Mouse (Mus musculus): Measurements from ENCODE around the gene Nsg2. TPM values are rescaled to one million over a fixed set of nuclear protein-coding genes. Genes with fewer than 3 reads are reported as not detected.

Nsg2 gene
- polyA plus RNA-seq, 1 experiment from 2014 or later: 156 TPM

- H3K36me3 ChIP-seq (ENCODE audit: control insufficient read depth, insufficient read depth, low read length): peaks cover 15% of the 10 kb centered on the region; the same call in 1 of the 2 replicates
- H3K27ac ChIP-seq (ENCODE audit: low read depth, low read length): peak overlapping the region; percentile 44; the same call in 1 of the 2 replicates
- H3K4me1 ChIP-seq (ENCODE audit: control insufficient read depth, insufficient read depth, low read length): peaks cover 5% of the 10 kb centered on the region; the same call in 1 of the 2 replicates
- 33% methylated on average over 13 of the region's 13 CpGs for WGBS
- 0 out of 2 replicates have a peak, but pooled peaks have one; percentile 21 for ATAC-seq (ENCODE audit: low read depth)
- H3K9ac ChIP-seq (replicated peaks; ENCODE audit: low read depth, low read length): no peak overlapping the region; the same call in 1 of the 2 replicates
- no peaks in the 10 kb centered on the region for H3K27me3 ChIP-seq (ENCODE audit: control insufficient read depth, insufficient read depth, low read length)
- H3K9me3 ChIP-seq (ENCODE audit: control insufficient read depth, low read length): no peaks in the 10 kb centered on the region
- no peak overlapping the region for H3K4me3 ChIP-seq (ENCODE audit: low read depth, low read length)
- H3K4me2 ChIP-seq (ENCODE audit: low read depth, low read length): no peak overlapping the region
Observed at GRCm38 (mm10) chr11:32057861-32058260, 57.6 kb downstream of the Nsg2 start.

GRCm38 (mm10) chr11:32061020-32061419, 60.8 kb downstream of the Nsg2 start:
- no peak overlapping the region for H3K9ac ChIP-seq (replicated peaks; ENCODE audit: low read depth, low read length)
- WGBS: 78% methylated on average over 2 of the region's 2 CpGs
- H3K9me3 ChIP-seq (ENCODE audit: control insufficient read depth, low read length): no peaks in the 10 kb centered on the region
- ATAC-seq (ENCODE audit: low read depth): no peak
- H3K4me2 ChIP-seq (ENCODE audit: low read depth, low read length): no peak overlapping the region
- no peak overlapping the region for H3K27ac ChIP-seq (ENCODE audit: low read depth, low read length)
- H3K4me1 ChIP-seq (ENCODE audit: control insufficient read depth, insufficient read depth, low read length): peaks cover 22% of the 10 kb centered on the region
- H3K4me3 ChIP-seq (ENCODE audit: low read depth, low read length): no peak overlapping the region
- H3K27me3 ChIP-seq (ENCODE audit: control insufficient read depth, insufficient read depth, low read length): no peaks in the 10 kb centered on the region
- H3K36me3 ChIP-seq (ENCODE audit: control insufficient read depth, insufficient read depth, low read length): peaks cover 15% of the 10 kb centered on the region; the same call in 1 of the 2 replicates

GRCm38 (mm10) chr11:32061874-32062273, 61.6 kb downstream of the Nsg2 start:
- Histone ChIP-seq H3K27me3 (ENCODE audit: control insufficient read depth, insufficient read depth, low read length) (no peaks in the 10 kb centered on the region), H3K4me2 (ENCODE audit: low read depth, low read length) (no peak overlapping the region), H3K4me3 (ENCODE audit: low read depth, low read length) (no peak overlapping the region), H3K4me1 (ENCODE audit: control insufficient read depth, insufficient read depth, low read length) (peaks cover 22% of the 10 kb centered on the region), H3K27ac (ENCODE audit: low read depth, low read length) (no peak overlapping the region), H3K36me3 (ENCODE audit: control insufficient read depth, insufficient read depth, low read length) (peaks cover 15% of the 10 kb centered on the region; the same call in 1 of the 2 replicates), H3K9me3 (ENCODE audit: control insufficient read depth, low read length) (no peaks in the 10 kb centered on the region), H3K9ac (replicated peaks; ENCODE audit: low read depth, low read length) (no peak overlapping the region)
- no peak for ATAC-seq (ENCODE audit: low read depth)
- 92% methylated on average over 10 of the region's 10 CpGs for WGBS

- Histone ChIP-seq H3K4me2 (ENCODE audit: low read depth, low read length) (no peak overlapping the region), H3K36me3 (ENCODE audit: control insufficient read depth, insufficient read depth, low read length) (peaks cover 7% of the 10 kb centered on the region; the same call in 1 of the 2 replicates), H3K9me3 (ENCODE audit: control insufficient read depth, low read length) (no peaks in the 10 kb centered on the region), H3K4me3 (ENCODE audit: low read depth, low read length) (no peak overlapping the region), H3K27me3 (ENCODE audit: control insufficient read depth, insufficient read depth, low read length) (no peaks in the 10 kb centered on the region), H3K9ac (replicated peaks; ENCODE audit: low read depth, low read length) (no peak overlapping the region; the same call in 1 of the 2 replicates), H3K4me1 (ENCODE audit: control insufficient read depth, insufficient read depth, low read length) (peaks cover 23% of the 10 kb centered on the region), H3K27ac (ENCODE audit: low read depth, low read length) (peak overlapping the region; percentile 83)
- ATAC-seq (ENCODE audit: low read depth): peak; percentile 44
- WGBS: 5% methylated on average over 10 of the region's 10 CpGs
Observed at GRCm38 (mm10) chr11:32063775-32064510, 63.7 kb downstream of the Nsg2 start.

GRCm38 (mm10) chr11:32064511-32064862, 64.2 kb downstream of the Nsg2 start:
- no peak overlapping the region for H3K4me3 ChIP-seq (ENCODE audit: low read depth, low read length)
- no peak overlapping the region for H3K4me2 ChIP-seq (ENCODE audit: low read depth, low read length)
- no peaks in the 10 kb centered on the region for H3K9me3 ChIP-seq (ENCODE audit: control insufficient read depth, low read length)
- no peaks in the 10 kb centered on the region for H3K27me3 ChIP-seq (ENCODE audit: control insufficient read depth, insufficient read depth, low read length)
- WGBS: 9% methylated on average over 5 of the region's 5 CpGs
- H3K4me1 ChIP-seq (ENCODE audit: control insufficient read depth, insufficient read depth, low read length): peaks cover 25% of the 10 kb centered on the region
- ATAC-seq (ENCODE audit: low read depth): peak; percentile 21; the same call in 1 of the 2 replicates
- peak overlapping the region; percentile 83 for H3K27ac ChIP-seq (ENCODE audit: low read depth, low read length)
- H3K9ac ChIP-seq (replicated peaks; ENCODE audit: low read depth, low read length): no peak overlapping the region; the same call in 1 of the 2 replicates
- H3K36me3 ChIP-seq (ENCODE audit: control insufficient read depth, insufficient read depth, low read length): peaks cover 4% of the 10 kb centered on the region; the same call in 1 of the 2 replicates

GRCm38 (mm10) chr11:32068736-32069490, 68.7 kb downstream of the Nsg2 start:
- 64% methylated on average over 12 of the region's 12 CpGs for WGBS
- Histone ChIP-seq H3K9me3 (ENCODE audit: control insufficient read depth, low read length) (no peaks in the 10 kb centered on the region), H3K4me2 (ENCODE audit: low read depth, low read length) (no peak overlapping the region), H3K36me3 (ENCODE audit: control insufficient read depth, insufficient read depth, low read length) (no peaks in the 10 kb centered on the region), H3K4me1 (ENCODE audit: control insufficient read depth, insufficient read depth, low read length) (peaks cover 17% of the 10 kb centered on the region), H3K27ac (ENCODE audit: low read depth, low read length) (peak overlapping the region; percentile 48; the same call in 1 of the 2 replicates), H3K27me3 (ENCODE audit: control insufficient read depth, insufficient read depth, low read length) (no peaks in the 10 kb centered on the region), H3K9ac (replicated peaks; ENCODE audit: low read depth, low read length) (no peak overlapping the region), H3K4me3 (ENCODE audit: low read depth, low read length) (no peak overlapping the region)
- no peak for ATAC-seq (ENCODE audit: low read depth)

GRCm38 (mm10) chr11:32075163-32075562, 74.9 kb downstream of the Nsg2 start:
- H3K4me3 ChIP-seq (ENCODE audit: low read depth, low read length): no peak overlapping the region
- no peak overlapping the region for H3K9ac ChIP-seq (replicated peaks; ENCODE audit: low read depth, low read length)
- no peak overlapping the region for H3K27ac ChIP-seq (ENCODE audit: low read depth, low read length)
- H3K4me2 ChIP-seq (ENCODE audit: low read depth, low read length): no peak overlapping the region
- no peaks in the 10 kb centered on the region for H3K4me1 ChIP-seq (ENCODE audit: control insufficient read depth, insufficient read depth, low read length)
- no peaks in the 10 kb centered on the region for H3K27me3 ChIP-seq (ENCODE audit: control insufficient read depth, insufficient read depth, low read length)
- ATAC-seq (ENCODE audit: low read depth): no peak
- no peaks in the 10 kb centered on the region for H3K36me3 ChIP-seq (ENCODE audit: control insufficient read depth, insufficient read depth, low read length)
- no peaks in the 10 kb centered on the region for H3K9me3 ChIP-seq (ENCODE audit: control insufficient read depth, low read length)
- 66% methylated on average over 2 of the region's 2 CpGs for WGBS

- no peak overlapping the region for H3K27ac ChIP-seq (ENCODE audit: low read depth, low read length)
Observed at GRCm38 (mm10) chr11:32083462-32083861, 83.2 kb downstream of the Nsg2 start.

GRCm38 (mm10) chr11:32086525-32086924, 86.3 kb downstream of the Nsg2 start:
- Histone ChIP-seq H3K4me3 (ENCODE audit: low read depth, low read length) (no peak overlapping the region), H3K9ac (replicated peaks; ENCODE audit: low read depth, low read length) (peak overlapping the region; percentile 32; the same call in 1 of the 2 replicates), H3K27ac (ENCODE audit: low read depth, low read length) (peak overlapping the region; percentile 93), H3K4me2 (ENCODE audit: low read depth, low read length) (no peak overlapping the region), H3K9me3 (ENCODE audit: control insufficient read depth, low read length) (no peaks in the 10 kb centered on the region), H3K4me1 (ENCODE audit: control insufficient read depth, insufficient read depth, low read length) (peaks cover 21% of the 10 kb centered on the region), H3K27me3 (ENCODE audit: control insufficient read depth, insufficient read depth, low read length) (no peaks in the 10 kb centered on the region), H3K36me3 (ENCODE audit: control insufficient read depth, insufficient read depth, low read length) (no peaks in the 10 kb centered on the region)
- peak; percentile 22; the same call in 1 of the 2 replicates for ATAC-seq (ENCODE audit: low read depth)
- 77% methylated on average over 1 of the region's 1 CpGs for WGBS

More at GRCm38 (mm10) chr11:32083462-32083861, 83.2 kb downstream of the Nsg2 start:
- peaks cover 21% of the 10 kb centered on the region for H3K4me1 ChIP-seq (ENCODE audit: control insufficient read depth, insufficient read depth, low read length)
- H3K9ac ChIP-seq (replicated peaks; ENCODE audit: low read depth, low read length): no peak overlapping the region
- H3K9me3 ChIP-seq (ENCODE audit: control insufficient read depth, low read length): no peaks in the 10 kb centered on the region
- ATAC-seq (ENCODE audit: low read depth): no peak
- H3K4me3 ChIP-seq (ENCODE audit: low read depth, low read length): no peak overlapping the region
- no peaks in the 10 kb centered on the region for H3K36me3 ChIP-seq (ENCODE audit: control insufficient read depth, insufficient read depth, low read length)
- H3K4me2 ChIP-seq (ENCODE audit: low read depth, low read length): no peak overlapping the region
- no peaks in the 10 kb centered on the region for H3K27me3 ChIP-seq (ENCODE audit: control insufficient read depth, insufficient read depth, low read length)
- WGBS: 68% methylated on average over 3 of the region's 3 CpGs

Data from neural tube, embryonic 14.5 days (tissue).